Mouse (Mus musculus) ES-E14 (cell line): ENCODE results near the gene Prn. TPM values are rescaled to one million over a fixed set of nuclear protein-coding genes. Genes with fewer than 3 reads are reported as not detected.

Source experiments
- DNase-seq: peaks from one replicate; pipeline ENCODE4 v3.0.0-alpha.2; 2013; ENCODE audit warnings: low read depth, low spot score
- H3K27ac ChIP-seq: 2 replicates; pipeline ENCODE4 v1.5.1; 2012; ENCODE audit warnings: low read depth, mild to moderate bottlenecking, low read length, moderate library complexity, mixed read lengths; ENCODE audit not compliant: poor library complexity, insufficient read depth, severe bottlenecking
- H3K36me3 ChIP-seq: 2 replicates; pipeline ENCODE4 v1.6.1; 2012; ENCODE audit warnings: mild to moderate bottlenecking, low read length, moderate library complexity, mixed read lengths; ENCODE audit not compliant: control insufficient read depth, poor library complexity, insufficient read depth, severe bottlenecking
- H3K4me1 ChIP-seq, 2 experiments: fragments of 150-350 bp in 1 of 2; sonication (generic) in 1 of 2; 2 replicates each; pipeline ENCODE4 v1.6.1; 2012; ENCODE audit warnings: low read length in 2 of 2, mild to moderate bottlenecking in 1 of 2, mixed read lengths in 1 of 2; ENCODE audit not compliant: control insufficient read depth in 2 of 2, insufficient read depth in 2 of 2, poor library complexity in 1 of 2
- H3K4me3 ChIP-seq, 2 experiments: fragments of 150-350 bp in 1 of 2; sonication (generic) in 1 of 2; 2 replicates each; pipeline ENCODE4 v1.5.1; 2012; ENCODE audit warnings: low read length in 2 of 2, low read depth in 1 of 2, mild to moderate bottlenecking in 1 of 2, mixed read lengths in 1 of 2; ENCODE audit not compliant: insufficient read depth in 1 of 2, poor library complexity in 1 of 2, severe bottlenecking in 1 of 2
- H3K9ac ChIP-seq: 2 replicates; pipeline ENCODE4 v1.6.1; 2012; ENCODE audit warnings: low read depth, mild to moderate bottlenecking, low read length, mixed read lengths; ENCODE audit not compliant: poor library complexity, insufficient read depth, severe bottlenecking
- H3K9me3 ChIP-seq: fragments of 150-350 bp; sonication (generic); 2 replicates; pipeline ENCODE4 v1.6.1; 2012; ENCODE audit warnings: low read depth, mild to moderate bottlenecking, low read length; ENCODE audit not compliant: control insufficient read depth, insufficient read depth
- CHD2 ChIP-seq: IDR thresholded peaks from 2 replicates; pipeline ENCODE4 v1.6.1; 2014; ENCODE audit warnings: mild to moderate bottlenecking, low read depth, low read length, inconsistent platforms
- HCFC1 ChIP-seq: IDR thresholded peaks from 2 replicates; pipeline ENCODE4 v1.6.1; 2012; ENCODE audit warnings: low read length, inconsistent platforms, borderline replicate concordance; ENCODE audit not compliant: insufficient read depth
- MAFK ChIP-seq: IDR thresholded peaks from 2 replicates; pipeline ENCODE4 v1.6.1; 2014; ENCODE audit warnings: mild to moderate bottlenecking, low read depth, low read length, inconsistent platforms; ENCODE audit not compliant: insufficient read depth
- ZC3H11A ChIP-seq: IDR thresholded peaks from 2 replicates; pipeline ENCODE4 v1.6.1; 2012; ENCODE audit warnings: low read depth, mild to moderate bottlenecking, inconsistent platforms, low read length, borderline replicate concordance
- ZNF384 ChIP-seq: IDR thresholded peaks from 2 replicates; pipeline ENCODE4 v1.6.1; 2012; ENCODE audit warnings: low read depth, low read length, inconsistent platforms
- in situ Hi-C, 2 experiments: fragments of 600-800 bp; cut with MboI; formaldehyde crosslinking; loops; one replicate each; pipeline ENCODE4 v1.15.1; 2025; ENCODE audit warnings: low sequenced_read_pairs in 2 of 2, inconsistent platforms in 1 of 2; ENCODE audit not compliant: unreplicated experiment in 2 of 2
- total RNA-seq: library from RNA; depleted of rRNA; stranded (reverse); fragments of 300-350 nt; gene quantifications from 2 replicates; pipeline ENCODE4 v1.2.3, GENCODE M21; 2012

Gene Prn
- total RNA-seq, 1 experiment: not detected

DNA sequence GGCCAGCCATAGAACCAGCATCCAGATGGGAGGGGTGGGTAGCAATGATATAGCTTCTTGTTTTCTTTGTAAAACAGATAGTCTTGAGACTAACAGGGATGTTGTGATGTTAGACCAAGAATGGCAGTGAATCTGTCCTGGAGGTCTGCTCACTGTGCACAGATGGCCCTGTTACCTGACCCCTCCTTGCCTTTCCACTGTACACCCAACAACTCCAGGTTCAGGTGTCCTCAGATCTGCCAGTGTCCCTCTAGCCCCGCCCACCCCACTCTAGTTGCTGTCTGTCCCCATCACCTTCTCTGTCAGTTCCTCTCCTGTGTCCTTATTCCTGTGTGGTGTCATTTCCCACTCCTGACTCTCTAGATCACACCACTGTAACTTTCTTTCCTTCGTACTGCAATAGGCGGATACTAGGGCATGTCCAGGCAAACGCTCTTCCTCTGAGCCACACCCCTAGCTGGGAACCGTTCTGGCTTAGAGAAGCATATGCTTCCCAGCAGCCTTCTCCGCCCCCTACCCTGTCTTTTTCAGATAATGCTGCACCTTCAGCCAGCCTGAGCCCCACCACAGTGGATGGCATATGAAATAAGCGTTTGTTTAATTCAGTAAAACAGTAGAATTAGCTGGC, 22.6 kb downstream of the Prn start:
- in situ Hi-C loops: loop anchor here (25.0 kb wide), 2 partner anchors 120 to 370 kb away; partner anchors contain the start of gene Adra1d (in 1 of the 2)
- peak overlapping the region; percentile 74 for H3K27ac ChIP-seq
- no peaks in the 10 kb centered on the region for H3K4me1 ChIP-seq
- no peak overlapping the region for H3K9ac ChIP-seq
- TF ChIP-seq ZNF384: no peak
- no peak for TF ChIP-seq MAFK
- no peak for TF ChIP-seq HCFC1
- no peak for TF ChIP-seq CHD2
- no peak for TF ChIP-seq ZC3H11A
- H3K36me3 ChIP-seq: peaks cover 10% of the 10 kb centered on the region; the same call in 1 of the 2 replicates
- no peak overlapping the region for H3K4me3 ChIP-seq
- H3K9me3 ChIP-seq: peaks cover 11% of the 10 kb centered on the region
- no peak for DNase-seq

- in situ Hi-C loops: loop anchor here (25.0 kb wide), 2 partner anchors 121 to 371 kb away; partner anchors contain the start of gene Adra1d (in 1 of the 2)
- Histone ChIP-seq H3K36me3 (peaks cover 10% of the 10 kb centered on the region; the same call in 1 of the 2 replicates), H3K4me3 (no peak overlapping the region), H3K4me1 (no peaks in the 10 kb centered on the region), H3K27ac (no peak overlapping the region), H3K9me3 (peaks cover 11% of the 10 kb centered on the region), H3K9ac (no peak overlapping the region)
- no peak for TF ChIP-seq HCFC1
- no peak for TF ChIP-seq ZC3H11A
- TF ChIP-seq CHD2: no peak
- no peak for TF ChIP-seq ZNF384
- no peak for TF ChIP-seq MAFK
- no peak for DNase-seq
These were observed 23.3 kb downstream of the Prn start for GRCm38 (mm10) chr2:131933013-131933412.

DNA sequence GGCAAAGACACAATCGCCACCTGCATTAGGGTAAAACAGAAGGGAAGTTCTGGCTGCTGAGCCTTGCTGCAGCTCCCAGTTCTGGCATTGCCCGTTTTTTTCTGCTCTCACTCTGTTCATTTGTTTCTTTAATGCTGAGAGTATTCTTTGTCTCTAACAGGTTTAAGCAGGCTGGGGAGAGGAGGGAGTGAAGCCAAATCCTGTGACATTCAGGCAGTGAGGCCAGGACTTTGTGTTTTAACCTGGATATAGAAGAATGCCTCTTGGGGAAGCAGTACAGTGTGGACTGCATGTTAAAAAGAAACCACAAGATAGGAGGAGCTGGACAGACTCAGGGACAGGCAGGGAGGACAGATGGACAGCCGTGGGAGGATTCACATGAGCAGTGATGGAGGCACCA, 23.8 kb downstream of the Prn start:
- H3K4me1 ChIP-seq: no peaks in the 10 kb centered on the region
- H3K27ac ChIP-seq: no peak overlapping the region
- DNase-seq: no peak
- H3K4me3 ChIP-seq: no peak overlapping the region
- H3K36me3 ChIP-seq: peaks cover 10% of the 10 kb centered on the region; the same call in 1 of the 2 replicates
- in situ Hi-C loops: loop anchor here (25.0 kb wide), 2 partner anchors 121 to 371 kb away; partner anchors contain the start of gene Adra1d (in 1 of the 2)
- no peak overlapping the region for H3K9ac ChIP-seq
- TF ChIP-seq HCFC1 (no peak), CHD2 (no peak), MAFK (no peak), ZNF384 (no peak), ZC3H11A (no peak)
- peaks cover 11% of the 10 kb centered on the region for H3K9me3 ChIP-seq

- no peak for DNase-seq
- Histone ChIP-seq H3K4me3 (no peak overlapping the region), H3K36me3 (peaks cover 10% of the 10 kb centered on the region; the same call in 1 of the 2 replicates), H3K9me3 (peaks cover 11% of the 10 kb centered on the region), H3K27ac (no peak overlapping the region), H3K9ac (no peak overlapping the region), H3K4me1 (no peaks in the 10 kb centered on the region; a peak in 1 of 4 replicates)
- in situ Hi-C loops: loop anchor here (25.0 kb wide), 2 partner anchors 122 to 372 kb away; partner anchors contain the start of gene Adra1d (in 1 of the 2)
- TF ChIP-seq ZNF384 (no peak), ZC3H11A (no peak)
These were observed 24.5 kb downstream of the Prn start for GRCm38 (mm10) chr2:131934243-131934642.
